Comparison of ENCODE assay signal across 36 mouse cellular contexts in genomic region chr6:56956436-56956835, GRCm38 (mm10). TPM values are rescaled to one million over a fixed set of nuclear protein-coding genes. Genes with fewer than 3 reads are reported as not detected.
A peak's percentile ranks its signal among the peaks of the same experiment; 100 is the strongest.
DNase-seq lines count a peak whose midpoint lies in the region; ATAC-seq and TF ChIP-seq lines count a peak whose summit lies in the region.
"Had no signal": no experiment of that assay in that cellular context is flagged by ENCODE, and none has a peak within 500 bp of the region (broad histone marks: within the 10 kb centered on the region; RNA-seq: fewer than 3 reads in every experiment).

No protein-coding gene starts in this region.

- TF ChIP-seq POLR2A in kidney, adult 2 months (IDR thresholded peaks at IDR 0.05; ENCODE audit: low read depth, low read length): no peak

- DNase-seq in kidney, adult 2 months: peak; percentile 89
- DNase-seq in Patski (ENCODE audit: low read depth, low spot score): peak; percentile 25
- peak; percentile 89 for DNase-seq in kidney, adult 9 months
- peak; percentile 30 to 54 for DNase-seq in kidney, postnatal 4 days
- DNase-seq in ovary, adult 18-20 months (ENCODE audit: low spot score): no peak
- DNase-seq in testis, postnatal 10 days (ENCODE audit: low spot score): no peak
- DNase-seq: adrenal gland, adult 8-10 months; cerebellum, adult 8-10 months; cerebellum, postnatal 25 days; gastrocnemius, postnatal 14 days; heart, postnatal 36 days; liver, postnatal 0 days; lung, postnatal 36 days; right cerebral cortex, adult 18-20 months; right cerebral cortex, postnatal 4 days; thymus, postnatal 4 days had no signal

- no peaks in the 10 kb centered on the region for H3K36me3 ChIP-seq in kidney, adult 2 months (ENCODE audit: control insufficient read depth, insufficient read depth, low read length)
- H3K36me3 ChIP-seq in kidney, embryonic 16.5 days (ENCODE audit: insufficient read depth, low read length): no peaks in the 10 kb centered on the region
- H3K36me3 ChIP-seq: embryonic facial prominence, embryonic 10.5 days; embryonic facial prominence, embryonic 15.5 days; hindbrain, embryonic 12.5 days; limb, embryonic 12.5 days; liver, embryonic 12.5 days; midbrain, embryonic 12.5 days had no signal

- 0 out of 2 replicates have a peak, but pooled peaks cover 4% of the 10 kb centered on the region for H3K4me1 ChIP-seq in kidney, adult 2 months (ENCODE audit: control insufficient read depth, insufficient read depth, low read length)
- H3K4me1 ChIP-seq in kidney, embryonic 16.5 days (ENCODE audit: insufficient read depth, low read length): no peaks in the 10 kb centered on the region
- H3K4me1 ChIP-seq: embryonic facial prominence, embryonic 10.5 days; embryonic facial prominence, embryonic 15.5 days; forebrain, embryonic 13.5 days; hindbrain, embryonic 12.5 days; limb, embryonic 12.5 days; liver, embryonic 12.5 days; megakaryocyte, embryonic 14.5 days; midbrain, embryonic 12.5 days had no signal

- H3K4me3 ChIP-seq in kidney, adult 2 months (ENCODE audit: insufficient read depth, low read depth, low read length): no peak overlapping the region
- no peak overlapping the region for H3K4me3 ChIP-seq in kidney, embryonic 16.5 days (ENCODE audit: low read length)
- H3K4me3 ChIP-seq: embryonic facial prominence, embryonic 10.5 days; embryonic facial prominence, embryonic 15.5 days; forebrain, embryonic 13.5 days; hindbrain, embryonic 12.5 days; layer of hippocampus, adult 2 months; left cerebral cortex, adult 2 months; limb, embryonic 12.5 days; liver, embryonic 12.5 days; megakaryocyte, embryonic 14.5 days; midbrain, embryonic 12.5 days had no signal

- in situ Hi-C loops in Patski (cut with MboI; ENCODE audit: low pct_unique_long_range_greater_than_20kb): no loop called here

- 27% methylated on average over 5 of the region's 5 CpGs for WGBS in kidney, adult 2 months
- 44% methylated on average over 5 of the region's 5 CpGs for WGBS in kidney, embryonic 16.5 days

- ATAC-seq in kidney, embryonic 16.5 days (ENCODE audit: low FRiP score, low TSS enrichment): no peak
- peak; percentile 62 for ATAC-seq in Patski
- ATAC-seq: activated CD4-positive, CD25-positive, alpha-beta regulatory T cell, adult 4 months; CD4-positive, CD25-positive, alpha-beta regulatory T cell, adult 4 months; forebrain, embryonic 13.5 days; intestine, embryonic 16.5 days; liver, embryonic 12.5 days; liver, postnatal 0 days had no signal

- H3K9me3 ChIP-seq in kidney, embryonic 16.5 days (ENCODE audit: low read length): no peaks in the 10 kb centered on the region
- H3K9me3 ChIP-seq: embryonic facial prominence, embryonic 10.5 days; embryonic facial prominence, embryonic 15.5 days; forebrain, embryonic 13.5 days; hindbrain, embryonic 12.5 days; limb, embryonic 12.5 days; liver, embryonic 12.5 days; megakaryocyte, embryonic 14.5 days; midbrain, embryonic 12.5 days had no signal

- H3K27me3 ChIP-seq in kidney, adult 2 months (replicated peaks; ENCODE audit: control insufficient read depth, insufficient read depth, low read length): no peaks in the 10 kb centered on the region
- no peaks in the 10 kb centered on the region for H3K27me3 ChIP-seq in kidney, embryonic 16.5 days (ENCODE audit: insufficient read depth, low read length)
- peaks cover 3% of the 10 kb centered on the region for H3K27me3 ChIP-seq in Patski
- H3K27me3 ChIP-seq: embryonic facial prominence, embryonic 15.5 days; forebrain, embryonic 13.5 days; hindbrain, embryonic 12.5 days; limb, embryonic 12.5 days; liver, embryonic 12.5 days; megakaryocyte, embryonic 14.5 days; midbrain, embryonic 12.5 days had no signal

- no peak overlapping the region for H3K27ac ChIP-seq in kidney, adult 2 months (ENCODE audit: insufficient read depth, low read depth, low read length)
- no peak overlapping the region for H3K27ac ChIP-seq in kidney, embryonic 16.5 days (ENCODE audit: low read length)
- H3K27ac ChIP-seq: embryonic facial prominence, embryonic 10.5 days; embryonic facial prominence, embryonic 15.5 days; forebrain, embryonic 13.5 days; hindbrain, embryonic 12.5 days; layer of hippocampus, adult 2 months; left cerebral cortex, adult 2 months; limb, embryonic 12.5 days; liver, embryonic 12.5 days; midbrain, embryonic 12.5 days had no signal

- H3K9ac ChIP-seq in kidney, embryonic 16.5 days (replicated peaks; ENCODE audit: low read length): no peak overlapping the region
- H3K9ac ChIP-seq: embryonic facial prominence, embryonic 15.5 days; forebrain, embryonic 13.5 days; hindbrain, embryonic 12.5 days; limb, embryonic 12.5 days; liver, embryonic 12.5 days; liver, postnatal 0 days; midbrain, embryonic 12.5 days had no signal

- POLR2A ChIA-PET in Patski (lab: Charles Lee): no interaction called here

- H3K4me2 ChIP-seq in kidney, embryonic 16.5 days (replicated peaks; ENCODE audit: low read depth, low read length): no peak overlapping the region
- H3K4me2 ChIP-seq: embryonic facial prominence, embryonic 15.5 days; forebrain, embryonic 13.5 days; heart, embryonic 11.5 days; hindbrain, embryonic 12.5 days; limb, embryonic 12.5 days; liver, embryonic 12.5 days; midbrain, embryonic 12.5 days had no signal

- TF ChIP-seq CTCF in kidney, adult 2 months (conservative IDR thresholded peaks at IDR 0.05; ENCODE audit: insufficient read depth, insufficient read length, low read depth, low read length): no peak
- TF ChIP-seq CTCF in Patski (IDR thresholded peaks at IDR 0.05): no peak

- CTCF ChIA-PET in Patski (lab: Charles Lee): no interaction called here

RNA-seq across cellular contexts. Expression of gene Vmn1r5, which starts 13.6 kb away (rescaled TPM):
- polyA plus RNA-seq in kidney, adult 2 months (2012; rRNA removed): not detected in 2 replicates
- polyA plus RNA-seq in kidney, embryonic 16.5 days (2015; fragmentation: Nextera tagmentation; extraction: Ambion mirVana): not detected in 2 replicates
- polyA plus RNA-seq in Patski (2021): not detected
- polyA plus RNA-seq: activated CD4-positive, CD25-positive, alpha-beta regulatory T cell, adult 4 months; CD4-positive, CD25-positive, alpha-beta regulatory T cell, adult 4 months; embryonic facial prominence, embryonic 10.5 days; embryonic facial prominence, embryonic 15.5 days; forebrain, embryonic 13.5 days; heart, embryonic 11.5 days; heart, embryonic 16.5 days; hindbrain, embryonic 12.5 days; intestine, embryonic 16.5 days; limb, embryonic 12.5 days; liver, embryonic 12.5 days; liver, postnatal 0 days; lung, embryonic 16.5 days; midbrain, embryonic 12.5 days; neural tube, embryonic 11.5 days; spleen, adult 2 months; thymus, postnatal 0 days had no signal

RNA-seq across cellular contexts. Expression of gene Vmn1r4, which starts 32.6 kb away (rescaled TPM):
- polyA plus RNA-seq in kidney, adult 2 months (2012; rRNA removed): 0.14 and 0.15 TPM in 2 replicates
- 0.36 and 0.39 TPM in 2 replicates for polyA plus RNA-seq in kidney, embryonic 16.5 days (2015; fragmentation: Nextera tagmentation; extraction: Ambion mirVana)
- 0.10 TPM for polyA plus RNA-seq in Patski (2021)
- polyA plus RNA-seq: activated CD4-positive, CD25-positive, alpha-beta regulatory T cell, adult 4 months had no signal

RNA-seq across cellular contexts. Expression of gene Nt5c3, which starts 32.7 kb away (rescaled TPM):
- 13.3 and 15.1 TPM in 2 replicates for polyA plus RNA-seq in kidney, adult 2 months (2012; rRNA removed)
- 65.2 and 67.9 TPM in 2 replicates for polyA plus RNA-seq in kidney, embryonic 16.5 days (2015; fragmentation: Nextera tagmentation; extraction: Ambion mirVana)
- 37.3 TPM for polyA plus RNA-seq in Patski (2021)

RNA-seq across cellular contexts. Expression of gene Vmn1r6, which starts 40.6 kb away (rescaled TPM):
- polyA plus RNA-seq in kidney, adult 2 months (2012; rRNA removed): not detected in 2 replicates
- polyA plus RNA-seq in kidney, embryonic 16.5 days (2015; fragmentation: Nextera tagmentation; extraction: Ambion mirVana): not detected in 2 replicates
- not detected for polyA plus RNA-seq in Patski (2021)
- polyA plus RNA-seq: activated CD4-positive, CD25-positive, alpha-beta regulatory T cell, adult 4 months; CD4-positive, CD25-positive, alpha-beta regulatory T cell, adult 4 months; embryonic facial prominence, embryonic 10.5 days; embryonic facial prominence, embryonic 15.5 days; forebrain, embryonic 13.5 days; heart, embryonic 11.5 days; heart, embryonic 16.5 days; hindbrain, embryonic 12.5 days; intestine, embryonic 16.5 days; limb, embryonic 12.5 days; liver, embryonic 12.5 days; liver, postnatal 0 days; lung, embryonic 16.5 days; midbrain, embryonic 12.5 days; neural tube, embryonic 11.5 days; spleen, adult 2 months; thymus, postnatal 0 days had no signal

Comparison
In these comparisons a context has a peak if more than half of its experiments do, and no peak if none do; other contexts are left out.
1. DNase-seq: peak in kidney, adult 2 months (single experiment), Patski (single experiment), kidney, adult 9 months (single experiment) and kidney, postnatal 4 days (2 of 2); none in ovary, adult 18-20 months (single experiment) and testis, postnatal 10 days (single experiment).